Mouse (Mus musculus): ENCODE results near the gene Evx1. TPM values are rescaled to one million over a fixed set of nuclear protein-coding genes. Genes with fewer than 3 reads are reported as not detected.

Gene Evx1
- polyA plus RNA-seq (2015; fragmentation: Nextera tagmentation; extraction: Ambion mirVana), result not detected in 2 replicates

GRCm38 (mm10) chr6:52313391-52314303 is at the start of gene Evx1:
TSS of gene Evx1 (plus strand) at chr6:52313498.
- Histone ChIP-seq H3K9ac (ENCODE audit: low read length) (no peak within 1 kb of the TSS), H3K4me2 (replicated peaks; ENCODE audit: low read depth) (no peak within 1 kb of the TSS; the same call in 1 of the 2 replicates), H3K27ac (replicated peaks) (no peak within 1 kb of the TSS), H3K4me3 (ENCODE audit: low read depth, low read length) (no peak within 1 kb of the TSS), H3K36me3 (ENCODE audit: control insufficient read depth, insufficient read depth, low read length) (no peaks in the 10 kb centered on the region), H3K9me3 (ENCODE audit: control insufficient read depth, low read length) (no peaks in the 10 kb centered on the region), H3K4me1 (replicated peaks; ENCODE audit: control insufficient read depth, insufficient read depth) (peaks cover 3% of the 10 kb centered on the region; the same call in 1 of the 2 replicates), H3K27me3 (ENCODE audit: control insufficient read depth, insufficient read depth, low read length) (peaks cover 51% of the 10 kb centered on the region)
- WGBS, result 2% methylated on average over 53 of the region's 59 CpGs
- TF ChIP-seq EP300 (optimal IDR thresholded peaks at IDR 0.05), result no peak
- no peak for TF ChIP-seq CTCF (IDR thresholded peaks at IDR 0.05; ENCODE audit: low read depth)
- DNase-seq (ENCODE audit: low spot score), result peak; percentile 19
- ATAC-seq (ENCODE audit: low FRiP score, low TSS enrichment), result no peak

DNA sequence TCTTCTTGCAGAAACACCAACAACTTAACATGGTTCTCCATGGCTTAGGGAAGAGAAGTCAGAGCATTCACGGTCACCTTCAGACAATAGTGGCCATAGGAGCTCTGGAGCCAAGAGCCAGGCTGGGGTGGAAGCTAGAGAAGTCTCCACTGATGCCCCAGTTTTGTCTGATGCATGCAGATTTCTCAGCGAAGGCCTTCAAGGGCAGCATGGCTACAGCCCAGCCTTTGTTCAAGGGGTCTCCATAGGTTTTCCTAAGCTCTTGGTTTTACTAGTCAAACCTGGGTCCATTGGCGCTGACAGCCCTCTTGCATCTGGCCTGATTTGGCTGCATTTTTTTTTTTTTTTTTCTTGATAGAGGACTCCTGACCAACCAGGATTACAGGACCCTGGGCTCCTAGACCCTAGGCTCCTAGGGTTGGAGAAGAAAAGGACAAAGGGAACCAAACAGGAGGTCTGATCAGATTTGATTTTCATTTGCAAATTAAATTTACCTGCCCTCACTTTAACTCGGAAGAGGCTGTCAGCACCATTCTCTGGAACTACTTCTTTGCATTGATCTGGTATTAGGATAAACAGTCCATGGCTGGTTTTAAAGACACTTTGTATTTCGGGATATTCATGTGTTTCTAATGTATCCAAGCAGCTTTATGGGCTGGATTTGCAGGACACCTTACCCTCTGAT is 49.0 kb upstream of the Evx1 start:
- Histone ChIP-seq H3K36me3 (ENCODE audit: control insufficient read depth, insufficient read depth, low read length) (no peaks in the 10 kb centered on the region), H3K27ac (replicated peaks) (no peak overlapping the region), H3K27me3 (ENCODE audit: control insufficient read depth, insufficient read depth, low read length) (peaks cover 40% of the 10 kb centered on the region), H3K4me1 (replicated peaks; ENCODE audit: control insufficient read depth, insufficient read depth) (no peaks in the 10 kb centered on the region), H3K4me3 (ENCODE audit: low read depth, low read length) (no peak overlapping the region), H3K4me2 (replicated peaks; ENCODE audit: low read depth) (no peak overlapping the region), H3K9ac (ENCODE audit: low read length) (no peak overlapping the region), H3K9me3 (ENCODE audit: control insufficient read depth, low read length) (no peaks in the 10 kb centered on the region)
- TF ChIP-seq CTCF (IDR thresholded peaks at IDR 0.05; ENCODE audit: low read depth), result no peak
- TF ChIP-seq EP300 (optimal IDR thresholded peaks at IDR 0.05), result no peak
- ATAC-seq (ENCODE audit: low FRiP score, low TSS enrichment), result no peak
- 5% methylated on average over 5 of the region's 5 CpGs for WGBS
- DNase-seq (ENCODE audit: low spot score), result no peak

DNA sequence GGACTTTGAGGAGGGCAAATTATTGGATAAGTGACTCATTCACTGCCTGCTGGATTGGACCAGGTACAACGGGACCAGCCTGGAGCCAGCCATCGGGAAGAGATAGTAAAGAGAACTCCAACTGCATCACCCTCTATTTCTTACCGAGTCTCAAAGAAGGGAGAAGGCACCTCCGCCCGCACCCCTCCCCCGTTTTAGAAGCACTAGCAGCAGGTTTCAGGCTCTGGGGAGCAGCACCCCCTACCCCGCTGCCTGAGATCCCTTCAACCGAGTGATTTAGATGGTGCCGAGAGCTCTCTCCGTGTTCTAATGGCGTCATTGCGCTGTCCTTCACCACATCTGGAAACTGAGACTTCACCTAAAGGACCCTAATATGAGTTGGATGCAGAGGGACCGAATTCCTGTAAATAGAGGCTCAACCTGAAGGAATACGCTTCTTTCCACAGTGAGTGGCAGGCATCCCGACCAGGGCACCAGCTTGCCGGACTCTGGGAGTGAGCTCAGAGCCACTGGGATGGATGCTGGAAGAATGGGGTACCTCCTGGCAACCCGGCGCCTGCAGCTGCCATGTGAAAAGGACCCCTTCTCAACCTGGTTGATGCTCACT is 47.9 kb upstream of the Evx1 start:
- no peak for TF ChIP-seq EP300 (optimal IDR thresholded peaks at IDR 0.05)
- no peak for TF ChIP-seq CTCF (IDR thresholded peaks at IDR 0.05; ENCODE audit: low read depth)
- Histone ChIP-seq H3K27ac (replicated peaks) (no peak overlapping the region), H3K36me3 (ENCODE audit: control insufficient read depth, insufficient read depth, low read length) (no peaks in the 10 kb centered on the region), H3K9me3 (ENCODE audit: control insufficient read depth, low read length) (no peaks in the 10 kb centered on the region), H3K27me3 (ENCODE audit: control insufficient read depth, insufficient read depth, low read length) (peaks cover 44% of the 10 kb centered on the region), H3K4me2 (replicated peaks; ENCODE audit: low read depth) (no peak overlapping the region), H3K4me1 (replicated peaks; ENCODE audit: control insufficient read depth, insufficient read depth) (no peaks in the 10 kb centered on the region), H3K4me3 (ENCODE audit: low read depth, low read length) (no peak overlapping the region), H3K9ac (ENCODE audit: low read length) (no peak overlapping the region)
- 3% methylated on average over 18 of the region's 18 CpGs for WGBS
- DNase-seq (ENCODE audit: low spot score) (no peak), ATAC-seq (ENCODE audit: low FRiP score, low TSS enrichment) (no peak)

DNA sequence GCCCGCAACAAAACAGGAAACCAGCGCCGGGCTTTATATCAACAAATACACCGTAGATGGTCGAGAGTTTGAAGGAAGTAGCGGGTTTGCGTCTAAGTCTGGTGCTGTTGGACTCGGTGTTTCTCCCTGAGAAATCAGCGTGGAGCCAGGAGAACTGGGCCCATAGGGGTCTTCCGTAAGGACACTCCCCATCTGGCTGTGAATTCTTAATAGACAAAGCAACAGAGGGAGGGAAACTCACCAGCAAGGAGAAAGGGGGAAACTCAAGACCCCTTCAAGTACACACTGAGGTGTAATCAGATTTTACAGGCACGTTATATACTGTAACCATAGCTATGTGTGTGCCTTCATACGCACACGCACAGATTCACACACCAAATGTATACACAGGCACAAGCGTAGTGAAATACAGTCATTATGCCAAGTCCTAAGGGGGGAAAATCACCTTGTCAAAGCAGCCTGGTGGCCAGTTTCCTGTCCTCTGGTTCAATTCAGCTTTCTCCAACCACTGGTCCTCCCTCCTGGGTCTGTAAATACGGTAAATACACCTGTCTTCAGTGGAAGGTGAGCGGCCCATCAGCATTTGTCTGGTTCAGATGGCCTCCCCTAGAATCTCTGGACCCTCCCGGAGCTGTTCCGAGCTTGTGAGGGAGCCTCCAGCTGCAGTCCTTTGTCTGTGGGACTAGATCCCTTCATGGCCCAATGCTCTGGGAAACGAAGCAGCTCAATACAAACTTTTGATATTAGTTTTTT is 47.2 kb upstream of the Evx1 start:
- no peak overlapping the region for H3K4me2 ChIP-seq (replicated peaks; ENCODE audit: low read depth)
- peaks cover 47% of the 10 kb centered on the region for H3K27me3 ChIP-seq (ENCODE audit: control insufficient read depth, insufficient read depth, low read length)
- ATAC-seq (ENCODE audit: low FRiP score, low TSS enrichment) (no peak), DNase-seq (ENCODE audit: low spot score) (no peak)
- no peaks in the 10 kb centered on the region for H3K4me1 ChIP-seq (replicated peaks; ENCODE audit: control insufficient read depth, insufficient read depth)
- H3K9me3 ChIP-seq (ENCODE audit: control insufficient read depth, low read length), result no peaks in the 10 kb centered on the region
- no peak overlapping the region for H3K4me3 ChIP-seq (ENCODE audit: low read depth, low read length)
- TF ChIP-seq CTCF (IDR thresholded peaks at IDR 0.05; ENCODE audit: low read depth) (no peak), EP300 (optimal IDR thresholded peaks at IDR 0.05) (no peak)
- H3K36me3 ChIP-seq (ENCODE audit: control insufficient read depth, insufficient read depth, low read length), result no peaks in the 10 kb centered on the region
- H3K9ac ChIP-seq (ENCODE audit: low read length), result no peak overlapping the region
- WGBS, result 5% methylated on average over 19 of the region's 19 CpGs
- H3K27ac ChIP-seq (replicated peaks), result no peak overlapping the region

DNA sequence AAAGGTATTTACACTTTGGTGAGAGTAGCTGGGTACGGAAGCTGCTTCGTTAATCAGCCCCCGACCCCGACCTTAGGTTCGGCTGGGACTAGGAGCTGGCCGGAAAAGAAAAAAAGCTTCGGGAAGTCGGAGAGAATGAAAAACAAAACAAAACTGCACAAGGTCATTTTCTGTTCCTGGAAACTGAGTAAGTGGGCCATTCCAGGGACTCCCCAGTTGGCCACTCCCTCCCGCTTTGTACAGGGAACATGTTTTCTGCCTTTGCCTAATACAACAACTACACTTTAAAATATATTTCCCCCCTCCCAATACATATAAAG is 46.7 kb upstream of the Evx1 start:
- Histone ChIP-seq H3K4me3 (ENCODE audit: low read depth, low read length) (no peak overlapping the region), H3K4me2 (replicated peaks; ENCODE audit: low read depth) (no peak overlapping the region), H3K27me3 (ENCODE audit: control insufficient read depth, insufficient read depth, low read length) (peaks cover 44% of the 10 kb centered on the region), H3K36me3 (ENCODE audit: control insufficient read depth, insufficient read depth, low read length) (no peaks in the 10 kb centered on the region), H3K9me3 (ENCODE audit: control insufficient read depth, low read length) (no peaks in the 10 kb centered on the region), H3K27ac (replicated peaks) (no peak overlapping the region), H3K9ac (ENCODE audit: low read length) (no peak overlapping the region), H3K4me1 (replicated peaks; ENCODE audit: control insufficient read depth, insufficient read depth) (no peaks in the 10 kb centered on the region)
- 2% methylated on average over 9 of the region's 9 CpGs for WGBS
- DNase-seq (ENCODE audit: low spot score), result no peak
- no peak for ATAC-seq (ENCODE audit: low FRiP score, low TSS enrichment)
- TF ChIP-seq CTCF (IDR thresholded peaks at IDR 0.05; ENCODE audit: low read depth), result no peak
- no peak for TF ChIP-seq EP300 (optimal IDR thresholded peaks at IDR 0.05)
